9 mouse cellular contexts compared by ENCODE assay signal in genomic region chr6:47013535-47013934, GRCm38 (mm10).
A peak's percentile ranks its signal among the peaks of the same experiment; 100 is the strongest.
DNase-seq lines count a peak whose midpoint lies in the region; ATAC-seq and TF ChIP-seq lines count a peak whose summit lies in the region.
"Had no signal": no experiment of that assay in that cellular context is flagged by ENCODE, and none has a peak within 500 bp of the region (broad histone marks: within the 10 kb centered on the region; RNA-seq: fewer than 3 reads in every experiment).

No protein-coding gene starts in this region.

- H3K9ac ChIP-seq in hindbrain, embryonic 13.5 days = no peak overlapping the region
- H3K9ac ChIP-seq: limb, embryonic 15.5 days had no signal

- no peak overlapping the region for H3K27ac ChIP-seq in hindbrain, embryonic 13.5 days
- H3K27ac ChIP-seq: limb, embryonic 15.5 days had no signal

- WGBS in hindbrain, embryonic 13.5 days = 8% methylated on average over 4 of the region's 4 CpGs

- H3K36me3 ChIP-seq in G1E (replicated peaks) = no peaks in the 10 kb centered on the region
- no peaks in the 10 kb centered on the region for H3K36me3 ChIP-seq in hindbrain, embryonic 13.5 days
- H3K36me3 ChIP-seq: limb, embryonic 15.5 days had no signal

- H3K9me3 ChIP-seq in G1E (replicated peaks) = no peaks in the 10 kb centered on the region
- no peaks in the 10 kb centered on the region for H3K9me3 ChIP-seq in hindbrain, embryonic 13.5 days
- H3K9me3 ChIP-seq: limb, embryonic 15.5 days had no signal

- no peaks in the 10 kb centered on the region for H3K27me3 ChIP-seq in G1E (ENCODE audit: insufficient read depth, low read length)
- H3K27me3 ChIP-seq in hindbrain, embryonic 13.5 days = no peaks in the 10 kb centered on the region
- H3K27me3 ChIP-seq: limb, embryonic 15.5 days had no signal

- peak; percentile 5 for DNase-seq in G1E (ENCODE audit: low spot score)
- peak; percentile 44 for DNase-seq in c-Kit-negative CD71-positive TER-119-positive erythroid progenitor cells, embryonic 14.5 days (ENCODE audit: low read depth, low spot score)
- peak; percentile 9 for DNase-seq in fibroblast of lung, adult 2 months (ENCODE audit: low read depth)
- peak; percentile 85 to 89 for DNase-seq in layer of hippocampus, postnatal 10 days (ENCODE audit: low spot score in 2 of 2)
- peak; percentile 80 for DNase-seq in lung, postnatal 36 days
- DNase-seq in right cerebral cortex, postnatal 10 days (ENCODE audit: low spot score in 2 of 2) = peak; percentile 91 to 92
- DNase-seq in urinary bladder, postnatal 36 days (ENCODE audit: low spot score in 2 of 2) = peak; percentile 25 to 50

- peak; percentile 15; the same call in 1 of the 2 replicates for ATAC-seq in G1E (ENCODE audit: extremely low read depth, insufficient number of reproducible peaks, low FRiP score, poor library complexity, severe bottlenecking)
- peak; percentile 85 for ATAC-seq in hindbrain, embryonic 13.5 days (ENCODE audit: low FRiP score)

- H3K4me1 ChIP-seq in G1E (ENCODE audit: insufficient read depth, low read depth, low read length) = no peaks in the 10 kb centered on the region
- H3K4me1 ChIP-seq in hindbrain, embryonic 13.5 days (replicated peaks) = peaks cover 11% of the 10 kb centered on the region
- H3K4me1 ChIP-seq: limb, embryonic 15.5 days had no signal

- no peak overlapping the region for H3K4me2 ChIP-seq in hindbrain, embryonic 13.5 days
- H3K4me2 ChIP-seq: limb, embryonic 15.5 days had no signal

- TF ChIP-seq CTCF in G1E (IDR thresholded peaks at IDR 0.05; ENCODE audit: low read depth, low read length) = peak; percentile 32; the same call in 1 of the 2 replicates

- H3K4me3 ChIP-seq in G1E (ENCODE audit: low read depth, low read length) = no peak overlapping the region
- H3K4me3 ChIP-seq in hindbrain, embryonic 13.5 days = no peak overlapping the region
- H3K4me3 ChIP-seq: limb, embryonic 15.5 days had no signal

Comparison
In these comparisons a context has a peak if more than half of its experiments do, and no peak if none do; other contexts are left out.
1. DNase-seq: peak in every context shown above with its lines; median percentile 92 in right cerebral cortex, postnatal 10 days; 87 in layer of hippocampus, postnatal 10 days; 80 in lung, postnatal 36 days; 44 in c-Kit-negative CD71-positive TER-119-positive erythroid progenitor cells, embryonic 14.5 days; 38 in urinary bladder, postnatal 36 days; 9 in fibroblast of lung, adult 2 months; 5 in G1E.